Mouse (Mus musculus): Measurements from ENCODE around the gene Pak6. TPM values are rescaled to one million over a fixed set of nuclear protein-coding genes. Genes with fewer than 3 reads are reported as not detected.

The Pak6 gene
- total RNA-seq, 2 experiments from 2014 or later: 0.29 to 0.52 TPM

DNA sequence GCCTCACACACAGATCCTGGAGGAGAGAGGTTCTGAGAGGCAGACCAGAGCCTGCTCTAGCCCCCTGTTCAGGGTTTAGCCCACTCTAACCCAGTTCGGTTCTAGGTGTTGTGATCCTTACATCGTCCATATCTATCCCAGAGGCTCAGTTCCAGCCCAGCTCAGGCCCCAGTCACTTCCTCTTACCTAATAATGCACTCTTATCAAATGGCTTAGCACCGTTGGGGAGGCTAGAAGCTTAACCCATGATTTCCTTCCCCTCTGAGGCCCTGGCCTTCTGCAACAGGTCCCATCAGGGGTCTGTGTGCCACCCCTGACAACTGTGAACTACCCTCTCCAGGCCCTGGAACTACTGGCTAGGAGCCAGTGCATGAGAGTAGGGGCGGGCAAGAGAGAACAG lies 66.1 kb downstream of the Pak6 start:
- no peak for DNase-seq (ENCODE audit: low spot score in 2 of 2)

DNA sequence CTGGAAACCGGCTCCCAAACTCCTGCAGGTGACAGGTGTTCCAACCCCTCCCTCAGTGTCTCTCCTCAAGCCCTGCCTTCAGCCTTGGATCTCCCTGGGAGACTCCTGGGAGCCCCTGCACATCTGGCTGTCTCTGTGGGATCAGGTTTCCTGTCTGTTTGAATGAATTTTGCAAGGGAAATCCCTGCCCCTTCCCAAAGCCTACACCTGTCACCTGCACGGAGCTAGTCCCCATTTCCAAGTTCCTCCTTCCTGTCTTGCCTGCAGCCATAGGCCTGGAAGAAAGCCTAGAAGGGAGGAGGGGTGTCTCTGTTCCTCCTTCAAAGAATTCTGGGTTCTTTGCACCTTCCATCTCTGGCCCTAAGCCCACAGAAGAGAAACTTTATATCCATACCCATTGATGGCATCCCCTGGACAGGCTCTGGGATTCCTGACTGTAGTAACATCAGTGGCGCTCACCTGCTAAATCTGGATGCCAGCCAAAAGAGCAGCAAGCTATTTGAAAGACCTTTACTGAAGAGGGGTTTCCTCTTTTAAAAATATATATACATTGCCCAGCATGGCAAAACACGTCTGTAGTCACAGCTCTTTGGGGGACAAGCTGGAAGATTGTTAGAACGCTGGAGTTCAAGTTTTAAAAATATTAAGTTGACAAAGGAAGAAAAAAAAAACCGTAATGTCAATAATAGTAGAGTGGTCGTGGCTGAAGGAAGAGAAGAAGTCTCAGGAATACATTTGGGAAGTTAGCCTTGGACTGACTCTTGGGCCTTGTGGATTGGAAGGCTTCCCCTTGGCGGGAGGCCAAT lies 66.9 kb downstream of the Pak6 start:
- no peak for DNase-seq (ENCODE audit: low spot score in 2 of 2)

GRCm38 (mm10) chr2:118730622-118730915 lies 67.5 kb downstream of the Pak6 start:
- DNase-seq (ENCODE audit: low spot score in 2 of 2): peak; percentile 60 to 73

- no peak for DNase-seq (ENCODE audit: low spot score in 2 of 2)
These were observed 68.9 kb downstream of the Pak6 start for GRCm38 (mm10) chr2:118731981-118732380.

- DNase-seq (ENCODE audit: low spot score in 2 of 2): no peak
These were observed 70.2 kb downstream of the Pak6 start for GRCm38 (mm10) chr2:118733341-118733740.

- DNase-seq (ENCODE audit: low spot score in 2 of 2): no peak
These were observed 77.2 kb downstream of the Pak6 start for GRCm38 (mm10) chr2:118740341-118740740.

DNA sequence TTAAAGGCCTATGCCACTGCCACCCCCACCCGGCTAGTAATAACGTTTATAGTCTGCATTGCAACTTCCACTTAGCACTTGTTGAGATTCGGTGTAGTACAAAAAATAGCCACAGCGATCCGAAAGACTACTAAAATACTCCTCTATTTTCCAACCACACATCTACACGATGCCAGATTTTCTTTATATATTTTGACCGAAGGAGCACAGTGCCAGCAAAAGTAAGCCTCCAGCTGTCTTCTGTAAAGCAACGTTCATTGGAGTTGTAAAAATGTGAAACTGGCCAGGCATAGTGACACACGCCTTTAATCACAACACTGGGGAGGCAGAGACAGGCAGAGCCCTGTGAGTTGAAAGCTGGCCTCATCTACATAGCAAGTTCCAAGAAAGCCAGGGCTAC lies 78.1 kb downstream of the Pak6 start:
- no peak for DNase-seq (ENCODE audit: low spot score in 2 of 2)

GRCm38 (mm10) chr2:118743261-118743943 lies 80.3 kb downstream of the Pak6 start:
- no peak for DNase-seq (ENCODE audit: low spot score in 2 of 2)

- DNase-seq (ENCODE audit: low spot score in 2 of 2): no peak
These were observed 81.5 kb downstream of the Pak6 start for GRCm38 (mm10) chr2:118744621-118745020.

DNA sequence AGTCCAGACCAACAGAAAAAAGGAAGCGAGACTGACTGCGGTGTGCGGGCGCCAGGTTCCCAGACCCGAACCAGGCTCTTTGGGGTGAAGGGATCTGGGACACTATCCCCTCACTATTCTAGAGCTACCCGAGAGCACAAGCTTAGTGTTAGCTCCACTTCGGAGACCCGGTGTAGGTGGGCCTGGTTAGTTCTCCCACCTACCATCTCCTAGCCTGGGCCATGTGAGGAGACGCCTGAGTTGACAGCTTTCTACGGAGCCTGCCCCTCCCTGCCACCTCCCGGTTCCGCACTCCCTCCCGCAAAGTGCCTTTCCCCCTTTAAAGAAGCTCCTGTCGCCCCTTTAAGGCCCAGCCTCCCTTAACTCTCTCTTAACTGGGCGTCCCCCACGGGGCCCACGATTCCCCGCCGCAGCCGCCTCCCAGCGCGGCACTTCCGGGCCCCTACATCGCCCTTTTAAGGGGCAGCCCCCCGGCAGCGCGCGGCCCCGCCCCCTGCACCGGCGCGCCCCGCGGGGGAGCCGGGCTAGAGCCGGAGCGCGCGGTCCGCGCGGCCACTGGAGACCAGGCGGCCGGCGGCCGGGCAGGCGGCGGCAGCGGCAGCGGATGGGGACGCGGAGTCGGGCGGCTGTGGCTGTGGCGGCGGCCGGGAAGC lies 82.3 kb downstream of the Pak6 start, which contains the start of gene Inafm2:
Inafm2 (plus strand) TSS at position 527 of the 653 bp plus-strand sequence.
- peak; percentile 79 to 88 for DNase-seq (ENCODE audit: low spot score in 2 of 2)

DNA sequence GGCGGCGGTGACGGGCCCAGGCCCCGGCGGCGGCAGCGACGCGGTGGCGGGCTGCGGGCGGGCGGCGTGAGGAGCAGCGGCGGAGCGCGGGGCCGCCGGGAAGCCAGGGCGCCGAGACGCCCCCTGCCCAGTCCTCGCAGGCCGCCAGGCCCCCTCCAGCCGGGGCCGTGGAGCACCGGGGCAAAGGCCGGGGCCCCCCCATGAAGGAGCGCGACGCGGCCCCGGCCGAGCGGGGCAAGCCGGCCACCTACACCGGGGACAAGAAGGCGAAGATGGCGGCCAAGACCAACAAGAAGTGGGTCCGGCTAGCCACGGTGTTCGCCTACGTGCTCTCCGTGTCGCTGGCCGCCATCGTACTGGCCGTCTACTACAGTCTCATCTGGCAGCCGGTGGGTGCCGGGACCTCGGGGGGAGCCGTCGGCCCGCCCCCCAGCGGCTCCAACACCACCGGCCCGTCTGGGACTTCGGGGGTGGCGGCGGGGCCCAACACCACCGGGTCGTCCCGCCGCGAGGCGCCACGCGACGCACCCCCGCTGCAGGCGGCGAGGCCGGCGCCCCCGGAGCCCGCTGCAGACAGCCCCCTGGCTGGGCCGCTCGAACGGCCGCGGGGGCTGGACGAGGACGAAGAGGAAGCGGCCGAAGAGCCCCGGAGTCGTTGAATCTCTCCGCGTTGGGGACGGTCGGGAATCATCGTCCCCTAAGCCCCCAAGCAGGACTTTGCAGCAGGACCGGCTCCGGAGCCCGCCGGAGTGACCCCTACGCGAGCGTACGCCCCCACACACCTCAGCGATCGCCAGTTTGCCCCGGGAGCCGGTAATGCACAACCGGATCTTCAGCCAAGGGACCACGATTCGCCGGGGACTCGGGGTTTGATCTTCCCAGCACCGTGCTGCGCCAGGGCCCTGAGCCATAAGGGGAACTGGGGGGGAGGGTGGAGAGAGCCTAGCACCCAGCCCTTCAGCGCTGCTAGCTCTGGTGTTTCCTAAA lies 83.1 kb downstream of the Pak6 start:
- DNase-seq (ENCODE audit: low spot score in 2 of 2): peak in 1 of 2 experiments; percentile 45

- DNase-seq (ENCODE audit: low spot score in 2 of 2): no peak
These were observed 84.3 kb downstream of the Pak6 start for GRCm38 (mm10) chr2:118747301-118747960.

Other genes with a start within 250 kb of the Pak6 start
- gene Srp14, start 183.6 kb upstream of the Pak6 start, total RNA-seq (2021): 100 to 1,000 TPM; 144 to 148 TPM
- gene Bmf, start 113.6 kb upstream of the Pak6 start, total RNA-seq (2021): 10 to 100 TPM; 20.5 to 22.9 TPM
- 10 to 100 TPM; 21.1 to 23.3 TPM for gene Bub1b, start 65.1 kb upstream of the Pak6 start, total RNA-seq (2021)
- gene Ankrd63, start 40.7 kb downstream of the Pak6 start, total RNA-seq (2021): under 1 TPM in 1 of 2 experiments, not detected in 1; 0.08 TPM
- 1 to 10 TPM; 1.1 to 1.3 TPM for gene Plcb2, start 65.1 kb downstream of the Pak6 start, total RNA-seq (2021)
- 10 to 100 TPM in 1 of 2 experiments, 1 to 10 TPM in 1; 9.5 to 11.5 TPM for gene Inafm2, start 82.5 kb downstream of the Pak6 start, total RNA-seq (2021)
- gene Ccdc9b, start 99.4 kb downstream of the Pak6 start, total RNA-seq (2021): 10 to 100 TPM; 11.0 to 12.8 TPM
- not detected for gene Phgr1, start 109.5 kb downstream of the Pak6 start, total RNA-seq (2021)
- gene Disp2, start 116.4 kb downstream of the Pak6 start, total RNA-seq (2021): under 1 TPM; 0.13 to 0.15 TPM
- gene Knstrn, start 150.7 kb downstream of the Pak6 start, total RNA-seq (2021): 10 to 100 TPM; 18.5 to 23.0 TPM
- 10 to 100 TPM; 71.4 to 74.5 TPM for gene Ivd, start 198.7 kb downstream of the Pak6 start, total RNA-seq (2021)
- 10 to 100 TPM; 15.2 to 15.4 TPM for gene Bahd1, start 237.1 kb downstream of the Pak6 start, total RNA-seq (2021)